Mouse (Mus musculus) ES-CJ7 (cell line): ENCODE data around the gene Arhgap27.

Experiments
- DNase-seq: peaks from one replicate; pipeline ENCODE4 v3.0.0; 2011; ENCODE audit warnings: low read depth, low spot score

The Arhgap27 gene

DNA sequence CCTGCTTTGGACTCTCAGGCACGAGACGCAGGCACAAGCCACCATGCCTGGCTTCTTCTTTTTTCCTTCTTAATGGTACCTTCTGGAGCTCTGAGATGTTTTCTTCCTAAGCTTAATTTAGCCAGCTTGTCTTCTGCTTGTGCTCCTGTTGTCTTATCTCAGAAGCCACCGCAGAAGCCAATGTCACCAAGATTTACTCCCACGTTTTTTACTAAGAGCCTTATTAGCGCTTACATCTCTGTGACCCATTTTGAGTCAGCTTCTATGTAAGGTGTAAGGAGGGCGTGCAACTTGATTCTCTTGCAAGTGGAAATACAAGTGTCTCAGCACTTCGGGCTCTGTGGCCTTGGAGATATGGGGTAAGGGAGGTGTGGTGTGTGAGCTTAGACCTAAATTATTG lies 18.0 kb upstream of the Arhgap27 start:
- no peak for DNase-seq

DNA sequence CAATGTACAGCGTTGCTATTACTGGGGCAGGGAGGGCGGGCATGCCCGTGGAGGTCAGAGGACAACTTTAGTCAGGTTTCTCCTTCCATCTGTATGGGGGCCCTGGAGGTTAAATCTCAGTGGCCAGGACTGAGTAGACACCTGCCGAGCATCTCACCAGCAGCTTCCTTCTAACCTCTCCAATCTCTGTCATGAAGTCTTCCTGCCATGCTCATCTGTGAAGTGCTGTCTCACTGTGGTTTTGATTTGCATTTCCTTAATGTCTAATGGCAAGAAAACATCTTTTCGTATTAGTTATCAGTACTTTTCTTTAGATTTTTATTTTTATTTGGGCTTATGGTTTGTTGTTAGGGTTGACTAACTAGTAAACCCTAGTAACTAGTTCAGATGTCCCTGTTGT lies 17.0 kb upstream of the Arhgap27 start:
- no peak for DNase-seq

DNA sequence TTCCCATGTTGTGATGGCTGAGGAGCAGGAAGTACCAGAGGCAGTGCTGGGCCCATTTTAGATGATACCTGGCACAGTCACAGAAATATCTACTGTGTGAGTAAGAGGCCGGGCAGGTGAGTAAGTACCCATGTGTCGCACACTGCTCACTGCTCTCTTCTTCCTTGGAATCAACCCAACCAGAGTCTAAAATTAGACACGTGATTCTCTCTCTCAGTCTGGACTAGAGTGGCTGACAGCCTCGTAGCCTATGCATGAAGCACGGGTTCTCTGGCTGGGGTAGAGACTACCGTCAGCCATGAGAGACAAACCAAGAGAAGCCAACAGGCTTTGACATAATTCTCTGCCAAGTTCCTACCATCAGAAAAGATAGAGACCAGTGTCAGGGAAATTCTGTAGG lies 14.8 kb upstream of the Arhgap27 start:
- DNase-seq: no peak

DNA sequence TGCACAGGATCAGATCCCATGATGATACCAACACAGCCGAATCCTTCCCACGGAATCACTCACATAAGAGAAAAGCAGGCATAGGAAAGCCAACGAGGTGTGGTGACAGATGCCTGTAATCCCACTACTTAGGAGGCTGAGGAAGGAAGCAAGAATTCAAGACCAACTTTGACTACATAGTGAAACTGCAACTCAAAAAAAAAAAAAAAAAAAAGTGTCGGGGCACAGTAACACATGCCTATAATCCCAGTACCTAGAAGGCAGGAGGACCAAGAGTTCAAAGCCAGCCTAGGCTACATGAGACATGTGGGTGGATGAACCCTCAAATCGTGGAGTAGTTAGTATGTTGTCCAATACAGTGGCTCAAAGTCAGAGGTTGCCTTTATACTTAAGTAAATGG lies 12.3 kb upstream of the Arhgap27 start:
- DNase-seq: no peak

DNA sequence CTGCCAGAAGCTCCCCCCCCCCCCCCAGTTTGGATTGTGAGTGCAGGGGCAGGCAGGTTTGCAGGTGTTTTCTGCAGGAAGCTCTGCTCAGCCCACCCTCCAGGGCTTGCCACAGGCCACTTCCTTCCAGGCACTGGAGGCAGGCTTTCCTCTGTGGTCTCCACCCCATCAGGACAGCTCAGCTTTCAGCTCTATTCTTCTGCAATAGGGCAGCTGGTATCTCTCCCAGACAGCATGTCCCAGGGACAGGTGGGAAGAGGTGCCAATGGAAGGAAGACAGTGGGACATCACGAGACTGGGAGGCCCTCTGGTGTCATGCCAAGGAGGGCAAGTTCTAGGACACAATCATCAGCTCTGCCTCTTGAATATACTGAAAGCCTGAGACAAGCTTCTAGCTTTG lies 11.8 kb upstream of the Arhgap27 start:
- DNase-seq: no peak

DNA sequence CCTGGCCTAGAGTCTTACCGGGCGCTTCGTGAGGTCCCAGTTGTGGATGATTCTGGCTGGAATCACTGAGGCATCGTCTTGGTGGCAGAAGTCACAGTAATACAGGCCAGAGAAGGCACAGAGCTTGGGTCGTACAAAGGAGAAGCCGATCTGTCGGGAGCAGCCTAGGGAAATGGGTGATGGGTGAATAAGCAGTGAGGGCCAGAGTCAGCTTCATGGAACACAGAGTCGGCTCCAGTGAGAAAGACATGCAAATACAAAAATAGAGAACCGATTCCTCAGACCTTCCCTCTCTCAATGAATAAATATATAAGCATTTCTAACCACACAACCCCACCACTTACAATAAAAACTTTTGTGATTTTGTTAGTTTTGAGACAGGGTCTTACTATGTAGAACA lies 10.4 kb upstream of the Arhgap27 start:
- DNase-seq: no peak

DNA sequence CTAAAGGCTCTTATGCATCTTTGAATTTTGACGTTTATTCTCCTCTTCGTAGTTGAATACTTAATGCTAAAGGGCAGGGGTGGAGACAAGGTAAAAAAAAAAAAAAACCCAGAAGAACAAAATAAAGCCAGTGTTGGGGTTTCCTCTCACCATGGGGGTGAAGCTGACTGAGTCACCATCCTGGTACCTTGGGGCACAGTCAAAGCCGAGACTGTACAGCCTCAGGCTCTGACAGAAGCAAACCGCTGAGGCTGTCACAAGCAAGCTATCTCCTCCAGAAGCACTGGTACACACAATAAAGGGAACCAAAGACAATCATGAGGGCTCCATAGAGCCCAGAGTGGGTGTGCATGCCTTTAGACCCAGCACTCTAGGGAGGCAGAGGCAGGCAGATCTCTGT lies 9.1 kb upstream of the Arhgap27 start:
- DNase-seq: no peak

DNA sequence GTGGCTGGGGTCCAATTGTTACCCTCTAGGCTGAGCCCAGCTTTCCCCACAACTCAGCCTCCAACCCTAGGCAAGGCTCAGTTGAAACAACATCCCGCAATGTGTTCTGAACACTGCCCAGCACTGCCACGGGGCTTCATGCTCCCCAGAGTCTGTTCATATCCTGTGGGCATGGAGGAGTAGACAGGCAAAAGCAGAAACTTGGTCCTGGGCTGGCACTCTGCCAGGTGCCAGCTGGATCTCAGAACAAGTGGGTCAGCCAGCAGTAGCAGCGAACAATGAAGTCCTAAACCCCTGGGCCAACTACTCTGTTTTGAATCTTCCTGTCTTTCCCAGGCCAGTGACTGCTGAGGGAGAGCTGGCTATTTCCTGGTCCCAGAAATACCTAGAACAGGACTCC lies 8.6 kb upstream of the Arhgap27 start:
- no peak for DNase-seq

DNA sequence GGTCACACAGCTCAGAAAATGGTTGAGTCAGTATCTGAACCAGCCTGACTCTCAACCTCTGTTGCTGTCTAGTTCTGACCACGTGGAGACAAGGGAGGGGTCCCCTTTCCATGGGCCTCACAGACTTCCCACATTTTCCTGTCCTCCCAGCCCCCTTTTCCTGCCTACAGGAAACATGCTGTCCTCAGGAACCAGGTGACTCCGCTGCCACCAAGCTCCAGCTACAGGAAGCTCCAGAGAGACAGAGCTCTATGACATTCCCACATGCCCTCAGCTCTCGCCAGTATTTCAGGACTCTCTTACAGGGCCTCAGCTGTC lies 7.7 kb upstream of the Arhgap27 start:
- no peak for DNase-seq

DNA sequence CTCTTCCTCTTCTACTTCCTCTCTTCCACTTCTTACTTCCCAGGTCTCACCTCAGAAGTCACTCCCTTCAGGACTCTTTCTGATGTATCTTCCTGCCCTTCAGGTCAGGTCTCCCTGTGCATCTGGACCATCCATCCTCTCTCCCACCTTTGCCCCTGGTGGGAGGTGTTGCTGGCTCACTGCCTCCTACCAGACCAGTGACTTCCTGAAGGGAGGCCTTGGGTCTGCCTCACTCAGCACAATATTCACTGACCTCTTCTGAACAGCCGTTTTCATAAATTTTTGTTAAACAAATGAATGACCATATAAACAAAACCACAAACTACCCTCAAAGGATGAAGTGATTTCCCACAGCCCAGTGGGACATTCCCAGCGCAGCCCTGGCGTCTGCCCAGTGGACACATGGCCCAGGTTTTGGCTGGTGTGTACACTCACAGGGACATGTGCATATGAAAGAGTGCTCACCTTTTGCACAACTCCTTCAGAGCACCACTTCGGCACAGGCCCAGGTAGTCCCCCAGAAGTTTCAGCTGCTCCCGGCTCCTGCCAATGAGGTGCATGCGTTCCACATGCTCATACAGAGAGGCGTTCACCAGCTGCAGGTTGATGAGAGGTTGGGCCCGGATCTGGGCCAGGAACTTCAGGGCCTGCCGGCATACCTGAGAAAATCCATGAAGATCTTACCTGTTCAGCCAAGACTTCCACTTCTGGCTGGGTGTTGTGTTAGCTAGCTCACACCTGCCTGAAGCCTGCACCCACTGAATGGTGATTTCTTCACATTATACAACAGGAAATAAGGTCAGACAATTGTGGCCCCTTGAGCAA lies 7.1 kb upstream of the Arhgap27 start:
- no peak for DNase-seq

DNA sequence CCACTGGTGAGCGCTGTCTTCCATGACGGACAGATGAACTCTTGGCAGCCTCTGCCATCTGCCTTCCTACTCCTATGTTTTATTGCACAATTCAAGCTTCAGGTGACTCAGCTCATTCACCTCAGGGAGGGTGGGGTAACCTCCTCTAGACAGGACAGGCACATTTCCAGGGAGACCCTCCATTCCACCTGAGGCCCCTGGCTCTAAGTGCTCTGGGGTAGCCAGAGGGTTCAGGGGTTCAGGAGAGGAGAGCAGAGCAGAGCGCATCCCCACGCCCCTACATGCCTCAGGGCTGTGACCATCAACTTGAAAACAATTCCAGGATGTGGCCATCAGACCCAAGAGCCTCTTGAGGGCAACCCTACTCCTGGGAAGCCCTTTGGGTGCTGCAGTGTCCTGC lies 2.0 kb upstream of the Arhgap27 start:
- DNase-seq: no peak

DNA sequence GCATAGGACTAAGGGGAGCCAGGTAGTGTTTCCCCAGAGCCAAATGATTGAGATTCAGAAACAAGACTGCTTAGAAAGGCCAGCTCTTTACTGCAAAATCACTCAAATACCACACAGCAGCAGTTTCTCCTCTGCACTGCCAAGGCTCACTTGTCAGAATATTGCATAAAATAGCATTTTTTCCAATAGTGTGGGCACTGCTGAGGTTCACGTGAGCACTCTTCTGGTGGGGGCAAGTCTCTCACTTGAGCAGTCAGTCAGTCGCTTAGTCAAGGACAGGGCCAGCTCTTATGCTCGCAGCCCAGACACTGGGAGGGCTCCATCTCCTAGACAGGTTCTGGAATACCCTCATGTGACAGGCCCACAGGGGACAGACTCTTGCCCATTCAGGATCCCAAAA lies 1.5 kb upstream of the Arhgap27 start:
- no peak for DNase-seq

DNA sequence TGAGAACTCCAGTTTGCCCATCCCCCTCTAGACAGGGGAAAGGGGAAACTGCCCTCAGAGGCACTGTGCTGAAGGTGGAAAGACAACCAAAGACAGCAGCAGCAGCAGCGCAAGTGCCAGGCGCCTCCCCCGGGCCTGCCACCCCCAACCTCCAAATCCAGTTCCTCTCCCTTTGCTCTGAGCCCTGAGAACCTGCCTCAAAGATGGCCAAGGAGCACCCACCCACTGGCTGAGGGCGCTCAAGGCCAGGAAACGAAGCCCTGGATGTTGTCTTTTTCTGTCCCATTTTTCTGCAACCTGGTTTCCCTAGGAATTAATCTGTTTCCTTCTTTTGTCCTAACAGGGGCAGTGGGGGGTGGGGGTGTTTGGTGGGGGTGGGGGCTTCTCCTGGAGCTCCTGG lies 843 bp upstream of the Arhgap27 start:
- no peak for DNase-seq

DNA sequence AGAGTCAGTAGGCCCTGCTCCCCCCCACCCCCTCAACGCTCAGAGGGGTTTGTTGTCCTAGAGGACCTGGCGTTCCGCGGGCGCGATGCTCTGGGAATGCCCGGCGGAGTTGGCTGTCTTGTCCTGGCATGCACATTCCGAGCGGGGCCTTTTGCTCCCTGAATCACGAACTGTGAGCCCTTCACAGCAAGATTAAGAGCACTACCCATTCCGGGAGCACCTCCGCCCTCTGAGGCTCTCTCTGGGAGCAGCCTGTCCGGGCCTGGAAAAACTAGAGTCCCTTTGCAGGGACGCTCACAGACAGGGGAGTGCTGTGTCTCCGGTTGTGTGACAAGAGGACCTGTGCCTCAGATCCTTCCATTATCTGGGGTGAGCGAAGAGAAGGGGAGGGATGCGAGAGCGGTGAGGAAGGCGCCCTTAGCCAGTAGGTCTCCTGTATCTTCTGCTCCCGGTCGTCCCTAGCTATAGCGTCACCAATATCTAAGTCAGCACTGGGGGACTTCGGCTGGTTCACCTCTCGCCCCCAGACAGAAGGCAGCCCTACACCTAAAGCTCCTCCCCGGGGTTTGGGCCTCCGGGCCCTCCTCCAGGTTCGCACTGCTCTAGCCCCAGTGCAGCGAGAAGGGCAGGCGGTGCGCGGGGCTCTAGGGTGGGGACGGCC lies 841 bp downstream of the Arhgap27 start:
- no peak for DNase-seq

DNA sequence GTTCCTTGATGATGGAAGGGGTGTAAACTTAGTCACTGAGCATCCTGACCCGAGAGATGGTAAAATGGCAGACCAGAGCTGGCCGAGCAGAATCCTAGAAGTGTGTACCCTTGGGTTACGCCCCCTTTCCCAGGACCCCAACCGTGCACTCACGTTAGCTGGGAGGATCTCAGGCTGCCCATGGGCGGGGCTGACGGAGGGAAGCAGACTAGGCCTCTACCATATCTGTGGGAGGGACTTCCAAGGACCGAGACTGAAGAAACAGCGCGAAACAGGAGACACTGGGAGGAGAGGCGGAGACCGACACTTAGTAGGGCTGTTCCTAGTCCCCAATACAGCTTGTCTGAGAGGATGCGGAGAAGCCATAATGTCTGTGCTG lies 1.4 kb downstream of the Arhgap27 start:
- peak; percentile 87 for DNase-seq

DNA sequence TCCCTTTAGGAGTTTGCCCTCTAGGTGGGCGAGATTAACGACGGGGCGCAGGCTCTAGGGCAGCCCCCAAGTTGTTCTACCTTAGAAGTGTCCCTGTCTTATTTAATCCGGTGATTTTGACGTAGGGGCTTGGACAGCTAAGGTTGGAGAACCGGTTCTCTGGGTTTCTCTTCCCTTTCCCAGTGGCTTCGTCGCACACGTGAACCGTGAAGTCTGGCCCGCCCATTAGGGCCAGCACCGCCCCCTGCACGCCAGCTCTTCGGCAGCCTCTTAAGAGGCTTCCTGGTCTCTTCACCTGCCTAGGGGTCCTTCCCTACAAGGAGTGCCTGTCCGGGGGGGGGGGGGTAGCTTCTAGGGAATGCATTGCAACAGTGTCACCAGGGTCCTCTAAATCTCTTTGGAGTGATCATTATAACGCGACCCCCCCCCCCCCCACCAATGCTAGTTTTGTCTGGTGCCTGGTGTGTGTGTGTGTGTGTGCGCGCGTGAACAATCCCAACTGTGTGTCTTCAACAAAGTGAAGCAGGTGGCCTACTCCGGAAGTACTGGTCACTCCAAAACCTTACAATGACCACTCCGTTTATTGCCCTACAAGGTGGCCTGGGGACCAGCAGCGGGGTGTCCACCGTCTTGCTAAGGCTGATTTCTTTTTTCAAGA lies 2.0 kb downstream of the Arhgap27 start:
- peak; percentile 54 for DNase-seq

DNA sequence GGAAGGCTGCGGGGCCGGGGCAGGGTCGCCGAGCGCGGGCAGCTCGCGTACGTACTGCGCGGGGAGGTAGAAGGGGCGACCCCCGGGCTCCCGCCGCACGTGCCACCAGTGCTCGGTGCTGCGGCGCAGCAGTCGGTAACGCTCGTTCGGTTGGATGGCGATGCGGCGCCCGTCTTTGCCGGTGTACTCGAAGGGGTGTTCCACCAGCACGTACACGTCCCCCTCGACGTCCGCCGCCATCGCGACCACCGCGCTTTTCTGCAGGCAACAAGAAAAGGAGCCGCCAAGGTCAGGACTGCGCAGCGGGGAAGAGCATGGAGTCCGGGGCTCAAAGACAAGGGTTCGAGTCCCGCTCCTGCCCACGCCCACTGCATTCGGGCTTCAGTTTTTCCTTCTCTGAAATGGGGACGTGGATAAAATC lies 2.8 kb downstream of the Arhgap27 start:
- no peak for DNase-seq

DNA sequence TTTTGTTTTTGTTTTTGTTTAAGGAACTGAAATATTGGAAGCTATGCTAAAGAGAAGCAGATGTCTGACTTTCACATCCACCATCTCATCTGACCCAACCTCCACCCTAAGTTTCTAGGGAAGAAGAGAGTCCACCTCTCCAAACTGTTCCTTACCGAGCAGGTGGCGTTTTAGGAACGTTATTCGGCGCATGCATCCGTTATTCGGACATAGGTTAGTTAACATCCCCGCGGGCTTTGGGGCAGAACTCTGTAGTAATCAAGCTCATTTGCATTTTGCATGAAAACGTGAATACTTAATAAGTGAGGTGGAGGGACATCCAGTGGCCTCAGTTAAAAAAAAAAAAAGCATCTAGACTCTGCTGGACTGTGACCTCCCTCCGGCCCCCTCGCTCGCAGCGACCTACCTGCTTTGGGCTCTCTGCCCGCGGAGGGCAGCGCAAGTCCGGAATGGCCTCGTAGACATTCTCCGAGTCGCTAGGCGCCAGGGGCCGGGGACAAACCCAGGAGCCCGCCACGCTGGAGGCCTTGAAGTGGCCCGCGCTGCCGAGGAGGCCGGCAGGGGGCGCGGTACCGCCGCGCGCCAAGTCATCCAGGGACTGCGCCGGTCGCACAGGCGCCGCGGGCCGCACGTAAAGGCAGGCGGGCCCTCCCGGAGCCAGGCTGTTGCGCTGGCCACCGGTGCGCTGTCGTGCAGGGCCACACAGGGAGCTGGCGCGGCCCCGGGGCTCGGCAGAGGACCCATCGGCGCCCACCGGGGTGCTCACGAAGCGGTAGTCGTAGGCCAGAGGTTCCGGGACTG lies 3.5 kb downstream of the Arhgap27 start:
- DNase-seq: peak; percentile 76

DNA sequence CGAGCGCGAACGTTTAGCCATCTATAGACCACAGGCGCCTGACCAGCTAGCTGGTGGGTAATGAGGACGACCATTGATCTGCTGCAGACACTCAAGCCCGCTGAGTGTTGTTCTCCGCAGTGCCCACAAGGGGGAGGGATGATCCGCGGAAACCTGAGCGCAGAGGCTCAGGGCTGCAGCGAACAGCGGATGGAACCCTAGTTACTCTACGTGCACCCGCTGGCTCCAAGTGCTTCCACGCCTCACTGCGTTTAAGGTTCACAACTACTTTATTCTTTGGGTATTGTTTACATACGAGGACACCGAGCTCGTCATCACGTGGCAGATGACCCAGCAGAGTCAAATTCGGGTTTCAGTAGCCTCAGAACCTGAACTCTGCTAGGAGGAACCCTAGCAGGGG lies 4.4 kb downstream of the Arhgap27 start:
- DNase-seq: peak; percentile 92

DNA sequence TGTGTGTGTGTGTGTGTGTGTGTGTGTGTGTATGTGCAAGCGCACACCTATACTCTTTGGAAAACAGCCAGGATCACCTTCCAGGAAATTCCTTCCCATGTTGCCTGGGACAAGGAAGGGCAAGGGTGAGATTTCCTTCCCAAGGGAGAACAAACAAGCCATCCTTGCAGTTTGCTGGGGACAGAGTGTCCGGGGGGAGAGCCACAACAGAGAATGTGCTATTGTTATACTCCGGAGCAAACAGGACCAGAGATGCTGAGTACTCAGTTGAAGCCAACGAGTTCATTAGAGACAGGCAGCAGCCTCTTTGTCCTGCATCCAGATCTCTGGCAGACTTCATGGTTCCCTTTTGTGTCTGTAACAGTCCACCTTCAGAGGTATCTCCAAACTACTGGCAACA lies 5.2 kb downstream of the Arhgap27 start:
- no peak for DNase-seq

DNA sequence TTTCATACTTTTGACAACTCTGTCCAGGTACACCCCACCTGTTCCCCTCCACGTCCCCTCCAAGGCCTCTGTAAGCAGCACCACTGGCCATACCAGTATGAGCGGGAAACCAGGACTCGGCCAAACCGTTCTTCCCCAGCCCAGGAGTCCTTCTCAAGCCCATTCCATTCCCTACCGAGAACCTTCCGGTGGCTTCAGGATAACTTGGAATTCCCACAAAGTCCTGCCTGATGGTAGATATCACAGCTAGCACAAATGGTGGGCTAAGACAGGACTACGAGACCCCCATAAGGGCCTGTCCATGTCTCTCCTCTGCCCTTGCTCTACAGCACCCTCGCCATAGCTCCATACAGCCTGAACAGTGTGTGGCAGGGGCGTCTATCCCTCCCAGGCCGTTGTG lies 5.8 kb downstream of the Arhgap27 start:
- no peak for DNase-seq

DNA sequence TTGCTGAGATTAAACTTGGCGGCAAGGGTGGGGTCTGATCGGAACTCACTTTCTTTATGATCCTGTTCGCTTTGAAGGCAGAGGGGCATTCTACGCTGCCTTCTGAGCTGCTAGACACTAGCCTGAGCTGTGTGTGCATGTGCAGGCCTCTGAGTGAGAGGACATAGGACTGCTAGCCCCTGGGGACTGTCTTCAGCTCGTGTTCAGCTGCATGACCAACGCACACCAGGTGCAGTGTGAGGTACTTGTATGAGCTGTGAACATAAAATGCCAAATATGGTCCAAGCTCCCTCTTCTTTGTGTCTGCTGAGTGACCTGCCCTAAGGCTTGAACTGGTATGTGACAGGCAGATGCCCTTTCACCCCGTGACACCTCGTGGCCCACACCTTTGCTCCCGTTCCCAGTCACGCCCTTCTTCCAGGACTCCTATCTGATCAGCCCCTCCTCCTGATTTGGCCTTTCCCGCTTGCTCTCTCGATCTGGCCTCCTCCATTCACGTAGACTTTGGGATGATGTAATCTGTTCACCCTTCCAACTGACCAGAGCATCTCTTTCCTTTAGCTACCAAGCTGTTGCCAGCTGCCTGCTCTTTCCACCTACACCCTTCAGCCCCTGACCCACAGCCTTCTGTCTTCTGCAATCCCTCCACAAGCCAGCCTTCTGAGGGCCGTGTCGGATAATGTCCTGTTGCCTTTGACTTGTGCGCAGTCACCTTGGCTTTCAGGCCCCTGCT lies 6.4 kb downstream of the Arhgap27 start:
- no peak for DNase-seq
